Comparison of ENCODE assay signal across 32 mouse cellular contexts in genomic region chr8:73614631-73615030, GRCm38 (mm10).
DNase-seq lines count a peak whose midpoint lies in the region; ATAC-seq and TF ChIP-seq lines count a peak whose summit lies in the region.
"Had no signal": no experiment of that assay in that cellular context is flagged by ENCODE, and none has a peak within 500 bp of the region (broad histone marks: within the 10 kb centered on the region; RNA-seq: fewer than 3 reads in every experiment).

No protein-coding gene starts in this region.

- ATAC-seq in frontal cortex, adult (ENCODE audit: low TSS enrichment) = peak; percentile 73
- no peak for ATAC-seq in liver, postnatal 0 days
- ATAC-seq: forebrain, embryonic 13.5 days; inflammation-experienced regulatory T-cells, adult 6 months; midbrain, embryonic 15.5 days had no signal

- no peak overlapping the region for H3K4me3 ChIP-seq in liver, postnatal 0 days (ENCODE audit: low read depth, low read length)
- H3K4me3 ChIP-seq: forebrain, embryonic 13.5 days; heart, embryonic 13.5 days; hindbrain, embryonic 10.5 days; hindbrain, embryonic 15.5 days; limb, embryonic 12.5 days; liver, embryonic 15.5 days; lung, embryonic 15.5 days; midbrain, embryonic 10.5 days; midbrain, embryonic 15.5 days; neural tube, embryonic 15.5 days had no signal

- TF ChIP-seq EP300 in liver, postnatal 0 days (IDR thresholded peaks at IDR 0.05; ENCODE audit: low read depth) = no peak

- H3K9me3 ChIP-seq in liver, postnatal 0 days (ENCODE audit: low read length) = no peaks in the 10 kb centered on the region
- H3K9me3 ChIP-seq: hindbrain, embryonic 15.5 days; limb, embryonic 12.5 days; liver, embryonic 15.5 days; lung, embryonic 15.5 days; midbrain, embryonic 15.5 days; neural tube, embryonic 15.5 days had no signal

- TF ChIP-seq CTCF in liver, postnatal 0 days (IDR thresholded peaks at IDR 0.05; ENCODE audit: low read depth) = no peak

- no peak overlapping the region for H3K27ac ChIP-seq in liver, postnatal 0 days (ENCODE audit: low read depth)
- H3K27ac ChIP-seq: forebrain, embryonic 13.5 days; heart, embryonic 13.5 days; hindbrain, embryonic 10.5 days; hindbrain, embryonic 15.5 days; limb, embryonic 12.5 days; liver, embryonic 15.5 days; lung, embryonic 15.5 days; midbrain, embryonic 10.5 days; midbrain, embryonic 15.5 days; neural tube, embryonic 15.5 days; stomach, postnatal 0 days had no signal

- no peak overlapping the region for H3K9ac ChIP-seq in liver, postnatal 0 days (replicated peaks)
- H3K9ac ChIP-seq: forebrain, embryonic 13.5 days; heart, embryonic 13.5 days; hindbrain, embryonic 15.5 days; limb, embryonic 12.5 days; liver, embryonic 15.5 days; lung, embryonic 15.5 days; midbrain, embryonic 15.5 days; neural tube, embryonic 15.5 days had no signal

- H3K27me3 ChIP-seq in liver, postnatal 0 days (ENCODE audit: insufficient read depth, low read length) = no peaks in the 10 kb centered on the region
- H3K27me3 ChIP-seq: CH12.LX; forebrain, embryonic 13.5 days; heart, embryonic 13.5 days; hindbrain, embryonic 15.5 days; limb, embryonic 12.5 days; liver, embryonic 15.5 days; lung, embryonic 15.5 days; midbrain, embryonic 15.5 days; neural tube, embryonic 15.5 days had no signal

- 64% methylated on average over 2 of the region's 2 CpGs for WGBS in liver, postnatal 0 days (ENCODE audit: insufficient replicate concordance)

- DNase-seq in frontal cortex, postnatal 25 days (ENCODE audit: low spot score in 2 of 2) = no peak
- peak; percentile 10 to 29 for DNase-seq in left cerebral cortex, adult 18-20 months (ENCODE audit: low spot score in 2 of 2)
- DNase-seq in left cerebral cortex, postnatal 36 days (ENCODE audit: low spot score in 2 of 2) = no peak
- DNase-seq in layer of hippocampus, adult 9-11 months = peak; percentile 74
- peak; percentile 9 for DNase-seq in right cerebral cortex, postnatal 25 days
- DNase-seq in urinary bladder, postnatal 14 days (ENCODE audit: low spot score) = no peak
- DNase-seq in liver, postnatal 0 days = no peak
- DNase-seq: adrenal gland, postnatal 10 days; cerebellum, adult 11 months; cerebellum, adult 9-10 months; cerebellum, postnatal 36 days; gastrocnemius, postnatal 36 days; heart, adult 18-20 months; heart, postnatal 10 days; kidney, adult 11 months; kidney, postnatal 14 days; thymus, adult 2 months; thymus, postnatal 36 days had no signal

- no peak overlapping the region for H3K4me2 ChIP-seq in liver, postnatal 0 days (ENCODE audit: low read depth, low read length)
- H3K4me2 ChIP-seq: forebrain, embryonic 13.5 days; heart, embryonic 13.5 days; hindbrain, embryonic 15.5 days; limb, embryonic 12.5 days; liver, embryonic 15.5 days; lung, embryonic 15.5 days; midbrain, embryonic 15.5 days; neural tube, embryonic 15.5 days had no signal

- intact Hi-C loops in left cerebral cortex, postnatal 36 days (cut with DNase I) = loop anchor here (5.0 kb wide), 1 partner anchor 257 kb away; no protein-coding TSS in a partner anchor

- no peaks in the 10 kb centered on the region for H3K36me3 ChIP-seq in liver, postnatal 0 days (replicated peaks; ENCODE audit: insufficient read depth, low read length)
- H3K36me3 ChIP-seq: heart, embryonic 13.5 days; hindbrain, embryonic 10.5 days; hindbrain, embryonic 15.5 days; limb, embryonic 12.5 days; liver, embryonic 15.5 days; lung, embryonic 15.5 days; midbrain, embryonic 10.5 days; midbrain, embryonic 15.5 days; neural tube, embryonic 15.5 days had no signal

- no peaks in the 10 kb centered on the region for H3K4me1 ChIP-seq in liver, postnatal 0 days (ENCODE audit: insufficient read depth)
- H3K4me1 ChIP-seq: forebrain, embryonic 13.5 days; heart, embryonic 13.5 days; hindbrain, embryonic 10.5 days; hindbrain, embryonic 15.5 days; limb, embryonic 12.5 days; liver, embryonic 15.5 days; lung, embryonic 15.5 days; midbrain, embryonic 10.5 days; midbrain, embryonic 15.5 days; neural tube, embryonic 15.5 days had no signal

Comparison
In these comparisons a context has a peak if more than half of its experiments do, and no peak if none do; other contexts are left out.
1. DNase-seq: peak in left cerebral cortex, adult 18-20 months (2 of 2), layer of hippocampus, adult 9-11 months (single experiment) and right cerebral cortex, postnatal 25 days (single experiment); none in frontal cortex, postnatal 25 days (0 of 2), left cerebral cortex, postnatal 36 days (0 of 2), urinary bladder, postnatal 14 days (single experiment) and liver, postnatal 0 days (single experiment).